Mouse (Mus musculus): ENCODE measurements at regions not wholly inside any gene's neighbourhood (a gene's known extent, or its start where the extent isn't known, plus 50 kb on each side); places are given as distances from the start of the nearest gene placed in this dataset.

- no peak for DNase-seq (ENCODE audit: extremely low spot score, low spot score)
- Histone ChIP-seq H3K36me3 (replicated peaks) (no peaks in the 10 kb centered on the region), H3K27me3 (ENCODE audit: poor library complexity, severe bottlenecking) (no peaks in the 10 kb centered on the region), H3K9me3 (no peaks in the 10 kb centered on the region), H3K27ac (no peak overlapping the region), H3K4me3 (no peak overlapping the region), H3K4me1 (peaks cover 4% of the 10 kb centered on the region; the same call in 1 of the 2 replicates)
- 90% methylated on average over 4 of the region's 4 CpGs for WGBS
These were observed 114.9 kb upstream of the Kcnip4 start for GRCm38 (mm10) chr5:49639637-49640036.

GRCm38 (mm10) chr5:49620152-49620551, 95.4 kb upstream of the Kcnip4 start:
- Histone ChIP-seq H3K27ac (no peak overlapping the region), H3K4me3 (no peak overlapping the region), H3K27me3 (ENCODE audit: poor library complexity, severe bottlenecking) (no peaks in the 10 kb centered on the region), H3K9me3 (no peaks in the 10 kb centered on the region), H3K4me1 (no peaks in the 10 kb centered on the region), H3K36me3 (replicated peaks) (no peaks in the 10 kb centered on the region)
- 98% methylated on average over 1 of the region's 1 CpGs for WGBS
- no peak for DNase-seq (ENCODE audit: extremely low spot score, low spot score)

GRCm38 (mm10) chr5:49606761-49607160, 82.1 kb upstream of the Kcnip4 start:
- no peaks in the 10 kb centered on the region for H3K27me3 ChIP-seq (ENCODE audit: poor library complexity, severe bottlenecking)
- no peak overlapping the region for H3K27ac ChIP-seq
- DNase-seq (ENCODE audit: extremely low spot score, low spot score) = no peak
- H3K36me3 ChIP-seq (replicated peaks) = no peaks in the 10 kb centered on the region
- no peaks in the 10 kb centered on the region for H3K9me3 ChIP-seq
- 37% methylated on average over 1 of the region's 1 CpGs for WGBS
- H3K4me1 ChIP-seq = no peaks in the 10 kb centered on the region
- H3K4me3 ChIP-seq = no peak overlapping the region

GRCm38 (mm10) chr5:49580777-49581176, 56.1 kb upstream of the Kcnip4 start:
- DNase-seq (ENCODE audit: extremely low spot score, low spot score) = no peak
- H3K36me3 ChIP-seq (replicated peaks) = no peaks in the 10 kb centered on the region
- 88% methylated on average over 3 of the region's 3 CpGs for WGBS
- no peak overlapping the region for H3K27ac ChIP-seq
- H3K27me3 ChIP-seq (ENCODE audit: poor library complexity, severe bottlenecking) = no peaks in the 10 kb centered on the region
- H3K9me3 ChIP-seq = no peaks in the 10 kb centered on the region
- no peaks in the 10 kb centered on the region for H3K4me1 ChIP-seq
- H3K4me3 ChIP-seq = no peak overlapping the region

- no peak for DNase-seq (ENCODE audit: extremely low spot score, low spot score)
- Histone ChIP-seq H3K4me3 (no peak overlapping the region), H3K9me3 (no peaks in the 10 kb centered on the region), H3K4me1 (no peaks in the 10 kb centered on the region), H3K27ac (no peak overlapping the region), H3K27me3 (ENCODE audit: poor library complexity, severe bottlenecking) (no peaks in the 10 kb centered on the region), H3K36me3 (replicated peaks) (no peaks in the 10 kb centered on the region)
- WGBS = 77% methylated on average over 2 of the region's 2 CpGs
These were observed 51.2 kb upstream of the Kcnip4 start for GRCm38 (mm10) chr5:49575901-49576300.
